Mouse (Mus musculus): Measurements from ENCODE around the gene B230219D22Rik.
A peak's percentile ranks its signal among the peaks of the same experiment; 100 is the strongest.

The B230219D22Rik gene

GRCm38 (mm10) chr13:55727120-55727838 is 34.4 kb downstream of the B230219D22Rik start, which contains the start of gene Pcbd2:
Gene Pcbd2, plus strand, starts transcription at chr13:55727368.
- DNase-seq (ENCODE audit: low spot score) = peak; percentile 89

DNA sequence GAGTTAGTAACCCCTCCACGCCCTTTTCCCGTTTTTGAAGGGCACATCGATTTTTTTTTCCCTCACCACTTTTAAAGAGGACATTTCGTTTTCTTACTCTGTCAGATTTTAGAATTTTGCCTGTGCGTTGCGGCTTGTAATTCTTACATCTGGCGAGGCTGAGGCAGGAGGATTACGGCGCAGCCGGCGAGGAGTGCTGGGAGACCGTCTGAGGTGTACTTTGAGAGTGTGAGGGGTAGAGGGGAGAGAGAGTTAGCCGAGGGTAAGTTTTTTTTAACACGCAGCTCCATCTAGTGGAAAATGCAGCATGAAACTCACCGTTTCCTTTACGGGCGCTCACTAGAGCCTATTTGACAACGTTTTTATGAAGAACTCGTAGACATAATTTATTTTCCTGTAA is 34.9 kb downstream of the B230219D22Rik start:
- peak; percentile 50 for DNase-seq (ENCODE audit: low spot score)

DNA sequence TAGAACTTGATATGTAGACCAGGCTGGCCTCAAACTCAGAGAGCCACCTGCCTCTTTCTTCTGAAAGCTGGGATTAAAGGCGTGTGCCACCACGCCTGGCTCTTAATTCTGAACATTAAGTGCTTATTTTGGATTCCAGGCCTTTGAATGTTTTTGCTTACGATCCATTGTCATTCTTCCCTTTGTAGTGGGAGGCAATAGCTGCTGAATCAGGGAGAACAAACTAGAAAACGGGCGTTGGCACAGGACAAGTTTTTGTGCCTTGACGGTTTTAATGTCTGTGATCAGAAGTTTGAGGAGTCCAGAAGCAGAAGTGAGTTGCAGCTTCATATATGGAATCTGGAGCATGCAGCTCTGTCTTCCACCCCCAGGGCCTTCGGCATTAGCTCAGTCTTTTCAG is 37.8 kb downstream of the B230219D22Rik start:
- DNase-seq (ENCODE audit: low spot score) = no peak

DNA sequence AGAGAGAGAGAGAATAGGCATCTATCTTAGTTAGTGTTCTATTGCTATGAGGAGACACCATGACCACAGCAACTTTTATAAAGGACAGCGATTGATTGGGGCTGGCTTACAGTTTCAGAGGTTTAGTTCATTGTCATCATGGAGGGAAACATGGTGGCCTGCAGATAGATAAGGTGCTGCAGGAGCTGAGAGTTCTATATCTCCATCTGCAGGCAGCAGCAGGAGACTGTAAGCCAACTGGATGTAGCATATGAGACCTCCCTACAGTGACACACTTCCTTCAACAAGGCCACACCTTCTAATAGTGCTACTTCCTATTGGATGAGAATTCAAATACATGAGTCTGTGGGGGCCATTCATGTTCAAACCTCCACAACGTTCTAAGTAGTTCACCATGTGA is 39.2 kb downstream of the B230219D22Rik start:
- no peak for DNase-seq (ENCODE audit: low spot score)

DNA sequence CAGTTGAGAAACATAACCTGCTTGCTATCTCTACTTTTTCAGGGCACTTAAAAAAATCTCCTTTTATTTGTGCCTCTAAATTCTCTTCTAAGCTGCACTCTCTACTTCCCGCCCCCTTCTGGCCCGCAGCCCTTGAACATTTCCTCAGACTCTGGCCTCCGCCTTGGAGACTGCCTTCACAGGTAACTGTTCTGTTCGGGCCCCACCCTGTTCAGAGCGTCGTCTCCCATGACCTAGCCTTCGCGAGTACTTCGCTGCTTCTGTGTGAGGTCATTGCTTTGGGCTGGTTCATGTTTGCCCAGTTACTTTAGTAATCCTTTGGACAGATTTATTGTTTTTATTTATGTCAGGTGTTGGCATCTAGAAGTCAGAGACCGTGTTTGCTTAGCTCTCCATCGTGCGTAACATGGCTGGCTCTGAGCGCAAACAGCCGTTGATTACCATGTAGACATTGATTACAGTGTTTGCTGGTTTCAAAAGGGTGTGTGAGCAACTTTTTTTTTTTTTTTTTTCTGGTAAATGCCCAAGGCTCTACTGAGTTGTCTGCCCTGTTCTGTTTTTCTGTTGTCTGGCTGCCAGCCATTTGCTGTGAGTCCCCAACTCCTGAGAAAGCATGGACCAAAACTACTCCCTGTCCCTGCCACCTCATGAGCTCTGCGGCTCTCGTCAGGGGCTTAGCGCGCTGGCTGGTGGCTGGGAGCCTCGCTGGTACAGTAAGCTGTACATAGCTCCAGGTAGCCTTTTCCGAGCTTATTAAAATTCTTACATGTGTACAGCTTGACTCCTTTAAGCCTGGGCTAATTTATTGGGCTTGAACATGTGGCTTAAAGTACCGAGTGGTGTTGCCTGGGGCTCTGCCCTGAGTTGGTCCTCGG is 40.9 kb downstream of the B230219D22Rik start:
- no peak for DNase-seq (ENCODE audit: low spot score)

GRCm38 (mm10) chr13:55737885-55738284 is 45.0 kb downstream of the B230219D22Rik start:
- no peak for DNase-seq (ENCODE audit: low spot score)

- no peak for DNase-seq (ENCODE audit: low spot score)
Observed at GRCm38 (mm10) chr13:55742306-55742705, 49.4 kb downstream of the B230219D22Rik start.
